Mouse (Mus musculus) liver, adult 10 weeks (tissue): ENCODE data around the gene Aldh1a7. TPM values are rescaled to one million over a fixed set of nuclear protein-coding genes. Genes with fewer than 3 reads are reported as not detected.

Experiments used
- polyA plus RNA-seq: library from polyadenylated mRNA; stranded (reverse); fragments of 350-450 nt; fragmentation: Illumina TruSeq; extraction: RNeasy Lipid Tissue Mini Kit (QIAGEN cat#74804); gene quantifications from one replicate; pipeline ENCODE4 v1.2.3, GENCODE M21; 2014; ENCODE audit warnings: low read depth, low replicate concordance

Gene Aldh1a7
- polyA plus RNA-seq, result 370 TPM

DNA sequence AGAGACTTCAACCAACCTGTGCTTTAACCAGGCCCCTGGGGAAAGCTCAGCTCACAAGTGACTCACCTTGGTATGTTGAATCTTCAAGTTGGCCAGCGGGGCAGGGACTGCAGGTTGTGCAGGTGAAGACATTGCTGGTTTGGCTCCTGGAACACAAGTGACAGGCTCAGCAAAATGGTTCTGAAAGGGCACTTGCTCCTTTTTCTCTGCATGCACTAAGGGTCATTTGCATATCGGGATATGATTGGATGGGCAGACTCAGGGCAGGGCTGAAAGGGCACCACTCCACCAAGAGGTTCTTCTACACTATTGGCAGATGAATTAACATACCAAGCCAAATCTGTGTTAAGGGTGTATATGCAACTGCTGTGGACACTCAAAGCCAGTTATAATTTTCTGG is at the start of gene Aldh1a7:
Aldh1a7 (minus strand) TSS at position 182 of the 400 bp plus-strand sequence.

Other genes with a start within 250 kb of the Aldh1a7 start
- gene Aldh1a1, start 234.8 kb downstream of the Aldh1a7 start, polyA plus RNA-seq, result 2,592 TPM
- not detected for gene Tmc1, start 226.6 kb upstream of the Aldh1a7 start, polyA plus RNA-seq